Mouse (Mus musculus) embryonic facial prominence, embryonic 11.5 days (tissue): ENCODE measurements around the gene Wrap53. TPM values are rescaled to one million over a fixed set of nuclear protein-coding genes. Genes with fewer than 3 reads are reported as not detected.
A peak's percentile ranks its signal among the peaks of the same experiment; 100 is the strongest.

Source experiments
- ATAC-seq: fragments of 200-750 bp; cut with Nextera tagmentation; replicated peaks from 2 replicates; pipeline ENCODE4 v1.8.0; 2017; ENCODE audit warnings: low read depth; ENCODE audit not compliant: insufficient number of reproducible peaks, low FRiP score, low TSS enrichment
- DNase-seq: peaks from one replicate; pipeline ENCODE4 v3.0.0-alpha.2; 2015; ENCODE audit warnings: low spot score
- H3K27ac ChIP-seq: fragments of 300-500 bp; sonication (generic); replicated peaks from 2 replicates; pipeline ENCODE4 v1.5.1; 2014; ENCODE audit warnings: mild to moderate bottlenecking, low read depth, low read length, control low read depth
- H3K27me3 ChIP-seq: fragments of 300-500 bp; sonication (generic); 2 replicates; pipeline ENCODE4 v1.6.1; 2014; ENCODE audit warnings: mild to moderate bottlenecking, low read length, moderate library complexity, mixed read lengths; ENCODE audit not compliant: control insufficient read depth, insufficient read depth
- H3K36me3 ChIP-seq: fragments of 300-500 bp; sonication (generic); replicated peaks from 2 replicates; pipeline ENCODE4 v1.6.1; 2014; ENCODE audit warnings: low read depth, mild to moderate bottlenecking, low read length, moderate library complexity, mixed read lengths; ENCODE audit not compliant: control insufficient read depth, insufficient read depth
- H3K4me1 ChIP-seq: fragments of 300-500 bp; sonication (generic); 2 replicates; pipeline ENCODE4 v1.6.1; 2014; ENCODE audit warnings: low read length, mixed read lengths; ENCODE audit not compliant: control insufficient read depth, insufficient read depth
- H3K4me2 ChIP-seq: fragments of 300-500 bp; sonication (generic); 2 replicates; pipeline ENCODE4 v1.6.1; 2014; ENCODE audit warnings: low read depth, mild to moderate bottlenecking, control low read depth, low read length, moderate library complexity
- H3K4me3 ChIP-seq: fragments of 300-500 bp; sonication (generic); 2 replicates; pipeline ENCODE4 v1.5.1; 2014; ENCODE audit warnings: low read depth, low read length, control low read depth
- H3K9ac ChIP-seq: fragments of 300-500 bp; sonication (generic); replicated peaks from 2 replicates; pipeline ENCODE4 v1.6.1; 2014; ENCODE audit warnings: mild to moderate bottlenecking, control low read depth, low read length
- H3K9me3 ChIP-seq: fragments of 300-500 bp; sonication (generic); replicated peaks from 2 replicates; pipeline ENCODE4 v1.6.1; 2016; ENCODE audit warnings: mild to moderate bottlenecking, low read length, inconsistent platforms, mixed read lengths; ENCODE audit not compliant: control insufficient read depth
- WGBS: fragments of 180-500 bp; shearing (Covaris S2); extraction: QIAGEN DNeasy Blood & Tissue Kit; methylation state at CpG from one replicate; pipeline ENCODE4 v1.1.7; 2014; 5-methylcytosine and 5-hydroxymethylcytosine counted together
- polyA plus RNA-seq: library from polyadenylated mRNA; unstranded; fragments of >200 nt; fragmentation: Nextera tagmentation; extraction: Ambion mirVana; gene quantifications from 2 replicates; pipeline ENCODE4 v1.2.1, GENCODE M21; 2014

The Wrap53 gene
- polyA plus RNA-seq, 1 experiment from 2014 or later = 40.2 TPM

DNA sequence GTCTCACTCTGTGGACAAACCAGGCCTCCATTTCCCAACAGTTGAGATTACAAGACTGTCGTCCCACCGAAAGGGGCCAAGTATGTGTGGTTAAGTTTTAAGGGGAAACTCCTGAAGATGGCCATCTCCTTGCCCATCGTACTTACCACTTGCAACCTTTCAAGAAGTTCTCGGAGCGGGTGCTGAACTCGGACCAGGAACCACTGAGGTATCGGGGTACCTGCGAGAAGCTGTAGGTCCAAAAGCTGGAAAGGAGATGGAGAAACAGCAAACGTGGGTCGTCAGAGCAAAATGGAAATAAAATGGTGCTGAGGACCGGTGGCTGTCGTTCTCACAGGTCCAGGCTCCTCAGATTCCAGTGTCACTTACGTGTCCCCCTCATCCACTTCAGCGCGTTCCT, 1.8 kb downstream of the Wrap53 start:
- H3K4me2 ChIP-seq = peak overlapping the region; percentile 83
- H3K27me3 ChIP-seq = no peaks in the 10 kb centered on the region
- H3K4me3 ChIP-seq = peak overlapping the region; percentile 79
- H3K4me1 ChIP-seq = peaks cover 7% of the 10 kb centered on the region
- H3K27ac ChIP-seq = no peak overlapping the region
- no peaks in the 10 kb centered on the region for H3K36me3 ChIP-seq
- DNase-seq (no peak), ATAC-seq (no peak)
- WGBS = 17% methylated on average over 15 of the region's 15 CpGs
- H3K9ac ChIP-seq = peak overlapping the region; percentile 86
- H3K9me3 ChIP-seq = no peaks in the 10 kb centered on the region

DNA sequence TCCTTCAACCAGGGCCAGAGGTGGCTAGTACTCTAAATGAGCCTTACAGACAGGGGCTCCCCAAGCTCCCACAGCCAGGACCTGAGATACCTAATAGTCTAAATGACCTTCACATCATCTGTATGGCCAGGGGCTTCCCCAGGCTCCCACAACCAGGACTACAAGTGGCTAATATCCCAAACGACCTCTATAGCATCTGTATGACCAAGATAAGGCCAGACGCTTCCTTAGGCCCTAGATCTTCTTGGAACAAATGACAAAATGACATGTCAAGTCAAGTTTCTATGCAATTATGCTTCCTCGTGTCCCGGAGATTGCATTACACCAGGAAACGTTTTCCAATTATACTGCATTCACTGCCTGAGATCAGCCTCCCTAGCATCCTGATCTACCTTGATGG, 3.7 kb downstream of the Wrap53 start:
- Histone ChIP-seq H3K36me3 (no peaks in the 10 kb centered on the region), H3K27me3 (no peaks in the 10 kb centered on the region), H3K4me1 (peaks cover 7% of the 10 kb centered on the region), H3K27ac (no peak overlapping the region), H3K4me3 (no peak overlapping the region), H3K9ac (no peak overlapping the region), H3K9me3 (no peaks in the 10 kb centered on the region), H3K4me2 (no peak overlapping the region)
- 75% methylated on average over 5 of the region's 5 CpGs for WGBS
- ATAC-seq = no peak
- no peak for DNase-seq

DNA sequence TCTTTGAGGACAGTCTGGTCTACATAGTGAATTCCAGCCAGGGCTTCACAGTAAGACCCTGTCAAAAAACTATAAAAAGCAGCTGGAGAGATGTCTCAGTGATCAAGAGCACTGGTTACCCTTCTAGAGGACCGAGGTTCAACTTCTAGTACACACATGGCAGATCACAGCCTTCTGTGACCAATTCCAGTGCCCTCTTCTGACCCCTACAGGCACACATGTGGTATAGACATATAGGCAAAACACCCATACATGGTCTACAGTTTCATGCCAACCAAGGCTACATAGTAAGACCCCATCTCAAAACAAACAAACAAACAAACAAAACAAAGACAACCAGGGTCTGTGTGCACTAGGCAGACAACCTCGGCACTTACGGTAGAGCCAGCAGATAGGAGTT, 4.8 kb downstream of the Wrap53 start:
- 65% methylated on average over 3 of the region's 3 CpGs for WGBS
- no peak overlapping the region for H3K9ac ChIP-seq

DNA sequence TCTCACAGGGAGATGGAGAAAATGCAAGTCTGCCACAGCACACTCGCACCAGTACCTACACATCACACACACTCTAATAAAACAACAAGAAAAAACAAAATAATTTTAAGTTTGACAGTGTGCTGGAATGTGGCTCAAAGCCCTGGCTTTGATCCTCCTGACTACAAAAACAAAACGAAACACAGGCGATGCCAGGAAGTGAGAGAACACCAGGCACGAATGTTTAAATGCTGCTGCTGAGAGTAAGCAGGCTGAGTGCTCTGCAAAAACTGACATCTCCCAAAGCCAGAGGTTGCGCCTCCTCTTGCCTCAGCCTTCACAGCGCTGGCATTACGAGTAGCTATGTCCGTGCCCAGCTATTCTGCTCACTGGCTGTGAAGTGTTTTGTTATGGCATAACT, 14.9 kb downstream of the Wrap53 start:
- H3K27ac ChIP-seq = no peak overlapping the region
- 72% methylated on average over 8 of the region's 8 CpGs for WGBS
- H3K4me2 ChIP-seq = no peak overlapping the region
- no peak overlapping the region for H3K9ac ChIP-seq
- ATAC-seq (no peak), DNase-seq (no peak)
- H3K27me3 ChIP-seq = no peaks in the 10 kb centered on the region
- no peaks in the 10 kb centered on the region for H3K9me3 ChIP-seq
- no peak overlapping the region for H3K4me3 ChIP-seq
- peaks cover 2% of the 10 kb centered on the region for H3K36me3 ChIP-seq
- H3K4me1 ChIP-seq = peaks cover 7% of the 10 kb centered on the region; the same call in 1 of the 2 replicates

More for the DNA sequence above, 4.8 kb downstream of the Wrap53 start:
- peak; percentile 58 for DNase-seq
- Histone ChIP-seq H3K36me3 (peaks cover 5% of the 10 kb centered on the region; the same call in 1 of the 2 replicates), H3K4me1 (peaks cover 7% of the 10 kb centered on the region), H3K4me3 (no peak overlapping the region), H3K27me3 (no peaks in the 10 kb centered on the region), H3K4me2 (no peak overlapping the region), H3K27ac (no peak overlapping the region), H3K9me3 (no peaks in the 10 kb centered on the region)
- ATAC-seq = no peak

DNA sequence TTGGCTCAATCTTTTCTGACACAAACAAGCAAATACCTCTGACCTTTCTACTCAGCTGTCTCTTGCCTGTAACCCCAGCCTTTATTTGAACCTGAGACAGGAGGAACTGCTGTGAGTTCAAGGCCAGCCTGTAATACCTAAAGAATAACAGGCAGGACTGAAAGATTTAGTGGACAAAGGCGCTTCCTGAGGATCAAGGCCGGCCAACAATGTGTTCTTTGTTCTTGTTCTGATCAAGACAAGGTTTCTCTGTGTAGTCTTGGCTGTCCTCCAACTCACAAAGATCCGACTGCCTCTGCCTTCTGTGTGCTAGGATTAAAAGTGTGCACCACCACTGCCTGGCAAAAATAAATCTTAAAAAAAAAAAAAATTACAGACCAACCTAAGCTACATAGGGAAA, 15.7 kb downstream of the Wrap53 start:
- DNase-seq (no peak), ATAC-seq (no peak)
- Histone ChIP-seq H3K4me2 (no peak overlapping the region), H3K27ac (no peak overlapping the region), H3K36me3 (peaks cover 2% of the 10 kb centered on the region), H3K4me3 (no peak overlapping the region), H3K4me1 (peaks cover 7% of the 10 kb centered on the region; the same call in 1 of the 2 replicates), H3K9me3 (no peaks in the 10 kb centered on the region), H3K27me3 (no peaks in the 10 kb centered on the region), H3K9ac (no peak overlapping the region)
- 61% methylated on average over 3 of the region's 3 CpGs for WGBS

DNA sequence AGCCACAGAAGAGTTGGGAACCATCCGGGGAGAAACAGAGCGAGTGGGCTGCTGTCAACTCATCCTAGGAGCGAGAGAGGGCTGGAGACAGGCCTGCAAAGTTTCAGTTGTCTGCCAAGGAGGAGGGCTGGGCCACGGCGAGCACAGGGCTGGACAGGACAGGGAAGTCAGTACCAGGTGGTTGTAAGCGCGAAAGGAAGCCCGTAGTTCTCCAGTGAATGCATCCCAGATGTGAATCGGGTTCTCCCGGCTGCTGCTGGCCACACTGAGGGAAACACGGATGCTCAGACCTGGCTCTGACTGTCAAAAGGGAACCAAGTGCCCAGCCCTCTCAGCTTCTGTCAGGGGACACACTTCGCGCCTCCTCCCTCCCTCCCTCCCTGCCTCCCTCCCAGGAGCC, 16.7 kb downstream of the Wrap53 start:
- H3K27me3 ChIP-seq = no peaks in the 10 kb centered on the region
- ATAC-seq (no peak), DNase-seq (peak; percentile 60)
- H3K27ac ChIP-seq = no peak overlapping the region; the same call in 1 of the 2 replicates
- whole genome bisulfite sequencing = 62% methylated on average over 13 of the region's 13 CpGs
- peaks cover 2% of the 10 kb centered on the region for H3K36me3 ChIP-seq
- H3K9me3 ChIP-seq = no peaks in the 10 kb centered on the region
- H3K4me1 ChIP-seq = peaks cover 7% of the 10 kb centered on the region; the same call in 1 of the 2 replicates
- no peak overlapping the region for H3K4me3 ChIP-seq
- H3K9ac ChIP-seq = no peak overlapping the region; the same call in 1 of the 2 replicates
- no peak overlapping the region for H3K4me2 ChIP-seq

DNA sequence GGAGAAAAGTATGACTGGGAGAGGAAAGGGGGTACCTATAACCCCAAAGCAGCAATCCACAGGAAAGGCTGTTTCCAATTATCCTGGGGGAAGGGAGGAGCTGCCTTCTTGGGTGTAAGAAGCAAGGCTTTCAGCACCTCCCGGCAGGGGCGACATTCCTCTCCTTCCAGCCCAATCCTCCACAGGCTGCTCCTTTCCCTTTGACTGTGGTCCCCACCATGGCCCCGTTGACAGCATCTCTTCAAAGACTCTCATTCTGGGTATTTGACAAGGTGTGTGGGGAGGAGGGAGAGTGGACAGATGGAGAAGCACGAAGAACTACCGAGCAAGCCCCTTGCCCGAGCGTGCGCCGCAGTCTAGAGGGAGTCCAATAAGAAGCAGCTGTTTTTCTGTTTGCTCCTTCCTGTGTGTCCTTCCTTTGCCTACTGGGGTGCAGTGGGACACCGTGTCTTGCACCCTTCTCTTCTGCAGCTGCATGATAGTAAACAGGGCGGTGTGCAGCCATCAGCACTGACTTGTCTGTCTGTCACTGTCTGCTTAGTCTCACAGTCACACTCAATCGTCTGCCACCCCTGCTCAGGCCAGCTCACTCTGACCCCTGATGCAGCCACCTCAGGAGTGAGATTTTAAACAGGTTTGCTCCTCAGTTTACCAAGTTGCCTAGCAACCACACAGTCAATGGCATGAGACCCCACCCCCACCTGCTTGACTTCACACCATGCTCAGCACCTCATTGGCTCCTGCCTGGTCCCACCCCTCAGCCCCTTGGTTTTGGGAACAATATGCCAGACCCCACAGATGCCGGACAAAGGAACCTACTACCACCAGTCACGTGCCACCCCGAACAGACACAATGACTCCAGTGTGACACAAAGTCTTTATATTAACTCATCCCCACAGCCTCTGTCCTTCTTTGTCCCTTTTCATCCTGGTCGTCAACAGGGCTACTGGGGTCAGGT, 18.9 kb downstream of the Wrap53 start:
- peak overlapping the region; percentile 96 for H3K4me2 ChIP-seq
- peaks cover 2% of the 10 kb centered on the region for H3K36me3 ChIP-seq
- H3K4me3 ChIP-seq = no peak overlapping the region
- peak overlapping the region; percentile 37 for H3K9ac ChIP-seq
- peak; percentile 41 for ATAC-seq
- H3K27ac ChIP-seq = peak overlapping the region; percentile 59
- H3K9me3 ChIP-seq = no peaks in the 10 kb centered on the region
- no peaks in the 10 kb centered on the region for H3K27me3 ChIP-seq
- DNase-seq = peak; percentile 80
- 12% methylated on average over 16 of the region's 16 CpGs for WGBS
- H3K4me1 ChIP-seq = peaks cover 14% of the 10 kb centered on the region
